Mouse (Mus musculus): Measurements from ENCODE around the gene Abca17.

Gene Abca17

GRCm38 (mm10) chr17:24346831-24347230 is 4.0 kb downstream of the Abca17 start:
- no peak for DNase-seq (ENCODE audit: low spot score)

GRCm38 (mm10) chr17:24344672-24345071 is 6.2 kb downstream of the Abca17 start:
- DNase-seq (ENCODE audit: low spot score) = no peak

- DNase-seq (ENCODE audit: low spot score) = no peak
Observed at GRCm38 (mm10) chr17:24327656-24328055, 23.2 kb downstream of the Abca17 start.

GRCm38 (mm10) chr17:24325051-24325450 is 25.8 kb downstream of the Abca17 start:
- no peak for DNase-seq (ENCODE audit: low spot score)

- no peak for DNase-seq (ENCODE audit: low spot score)
Observed at GRCm38 (mm10) chr17:24320826-24321225, 30.0 kb downstream of the Abca17 start.

GRCm38 (mm10) chr17:24307500-24307899 is 43.4 kb downstream of the Abca17 start:
- DNase-seq (ENCODE audit: low spot score) = peak; percentile 34

GRCm38 (mm10) chr17:24300651-24301050 is 50.2 kb downstream of the Abca17 start:
- no peak for DNase-seq (ENCODE audit: low spot score)

GRCm38 (mm10) chr17:24289338-24289737 is 61.5 kb downstream of the Abca17 start:
- DNase-seq (ENCODE audit: low spot score) = no peak

- no peak for DNase-seq (ENCODE audit: low spot score)
Observed at GRCm38 (mm10) chr17:24288477-24288876, 62.4 kb downstream of the Abca17 start.

GRCm38 (mm10) chr17:24285680-24286079 is 65.2 kb downstream of the Abca17 start:
- DNase-seq (ENCODE audit: low spot score) = no peak

GRCm38 (mm10) chr17:24283266-24283818 is 67.5 kb downstream of the Abca17 start:
- DNase-seq (ENCODE audit: low spot score) = no peak

GRCm38 (mm10) chr17:24282637-24283036 is 68.2 kb downstream of the Abca17 start:
- DNase-seq (ENCODE audit: low spot score) = no peak

GRCm38 (mm10) chr17:24279907-24280306 is 71.0 kb downstream of the Abca17 start:
- DNase-seq (ENCODE audit: low spot score) = no peak

GRCm38 (mm10) chr17:24267133-24267532 is 83.7 kb downstream of the Abca17 start:
- peak; percentile 39 for DNase-seq (ENCODE audit: low spot score)

- DNase-seq (ENCODE audit: low spot score) = no peak
Observed at GRCm38 (mm10) chr17:24264766-24265165, 86.1 kb downstream of the Abca17 start.

- no peak for DNase-seq (ENCODE audit: low spot score)
Observed at GRCm38 (mm10) chr17:24260516-24260915, 90.4 kb downstream of the Abca17 start.

GRCm38 (mm10) chr17:24259702-24260101 is 91.2 kb downstream of the Abca17 start:
- DNase-seq (ENCODE audit: low spot score) = no peak

- DNase-seq (ENCODE audit: low spot score) = no peak
Observed at GRCm38 (mm10) chr17:24258981-24259380, 91.9 kb downstream of the Abca17 start.

GRCm38 (mm10) chr17:24252329-24252728 is 98.5 kb downstream of the Abca17 start:
- no peak for DNase-seq (ENCODE audit: low spot score)

GRCm38 (mm10) chr17:24251320-24252069 is 99.4 kb downstream of the Abca17 start, which contains the start of gene Ccnf:
Gene Ccnf, minus strand, starts transcription at chr17:24251484.
- DNase-seq (ENCODE audit: low spot score) = peak; percentile 98

- DNase-seq (ENCODE audit: low spot score) = no peak
Observed at GRCm38 (mm10) chr17:24250988-24251319, 99.9 kb downstream of the Abca17 start.

GRCm38 (mm10) chr17:24248641-24249040 is 102.2 kb downstream of the Abca17 start:
- DNase-seq (ENCODE audit: low spot score) = no peak

- DNase-seq (ENCODE audit: low spot score) = no peak
Observed at GRCm38 (mm10) chr17:24244061-24244460, 106.8 kb downstream of the Abca17 start.

All from adipocyte (in vitro differentiated cells).